Mouse (Mus musculus) sigmoid colon, adult 10 weeks (tissue): Measurements from ENCODE around the gene Ophn1. TPM values are rescaled to one million over a fixed set of nuclear protein-coding genes. Genes with fewer than 3 reads are reported as not detected.

ENCODE experiments used
- polyA plus RNA-seq: library from polyadenylated mRNA; stranded (reverse); fragments of 350-450 nt; fragmentation: Illumina TruSeq; extraction: RNeasy Lipid Tissue Mini Kit (QIAGEN cat#74804); gene quantifications from one replicate; pipeline ENCODE4 v1.2.3, GENCODE M21; 2014; ENCODE audit warnings: low read depth, low replicate concordance

The Ophn1 gene
- polyA plus RNA-seq, result 31.0 TPM

DNA sequence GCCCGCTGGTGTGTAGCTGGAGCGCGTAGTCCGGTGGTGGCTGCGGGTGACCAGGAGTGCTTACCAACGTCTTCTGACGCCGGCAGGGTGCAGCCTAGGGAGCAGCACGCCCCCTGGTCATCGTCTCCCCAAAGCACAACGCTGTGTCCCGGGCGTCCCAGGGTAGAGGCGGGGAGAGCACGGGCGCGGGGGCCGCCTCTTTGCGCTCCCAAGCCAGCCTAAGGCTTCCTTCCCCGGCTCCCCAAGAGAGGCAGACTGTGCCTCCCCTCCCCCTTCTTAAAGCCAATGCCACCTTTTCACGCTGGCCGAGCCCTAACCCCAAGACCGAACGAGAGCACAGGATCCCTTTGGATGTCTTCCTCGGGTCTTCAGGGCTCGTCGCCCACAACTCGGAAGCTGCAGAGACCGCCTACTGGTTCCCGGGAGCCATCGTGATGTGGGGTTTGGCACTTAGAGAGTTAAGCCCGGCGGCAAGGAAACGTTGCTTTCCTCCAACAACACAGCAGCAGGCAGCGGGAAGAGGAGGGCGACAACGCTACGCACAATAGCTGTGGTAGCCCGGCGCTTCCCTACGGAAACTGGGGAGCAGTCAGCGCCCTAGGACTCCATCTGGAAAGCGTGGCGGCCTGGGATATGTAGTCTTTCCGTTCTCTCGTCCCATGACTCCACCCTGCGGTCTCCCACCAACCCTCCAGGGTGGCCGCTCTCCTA lies at the start of gene Ophn1:
TSS of gene Ophn1 (minus strand) at position 620 of the 711 bp plus-strand sequence.

GRCm38 (mm10) chrX:98936101-98936500 lies 45.3 kb upstream of the Ophn1 start, which contains the start of gene Yipf6:
TSS of gene Yipf6 (plus strand) at chrX:98936316.

Other genes starting within 250 kb of the Ophn1 start
- gene Yipf6, start 45.3 kb upstream of the Ophn1 start, polyA plus RNA-seq, result 232 TPM
- gene Stard8, start 112.2 kb upstream of the Ophn1 start, polyA plus RNA-seq, result 3.2 TPM
- gene Efnb1, start 245.1 kb upstream of the Ophn1 start, polyA plus RNA-seq, result 4.8 TPM